16 mouse cellular contexts compared by ENCODE assay signal in the genomic region with DNA sequence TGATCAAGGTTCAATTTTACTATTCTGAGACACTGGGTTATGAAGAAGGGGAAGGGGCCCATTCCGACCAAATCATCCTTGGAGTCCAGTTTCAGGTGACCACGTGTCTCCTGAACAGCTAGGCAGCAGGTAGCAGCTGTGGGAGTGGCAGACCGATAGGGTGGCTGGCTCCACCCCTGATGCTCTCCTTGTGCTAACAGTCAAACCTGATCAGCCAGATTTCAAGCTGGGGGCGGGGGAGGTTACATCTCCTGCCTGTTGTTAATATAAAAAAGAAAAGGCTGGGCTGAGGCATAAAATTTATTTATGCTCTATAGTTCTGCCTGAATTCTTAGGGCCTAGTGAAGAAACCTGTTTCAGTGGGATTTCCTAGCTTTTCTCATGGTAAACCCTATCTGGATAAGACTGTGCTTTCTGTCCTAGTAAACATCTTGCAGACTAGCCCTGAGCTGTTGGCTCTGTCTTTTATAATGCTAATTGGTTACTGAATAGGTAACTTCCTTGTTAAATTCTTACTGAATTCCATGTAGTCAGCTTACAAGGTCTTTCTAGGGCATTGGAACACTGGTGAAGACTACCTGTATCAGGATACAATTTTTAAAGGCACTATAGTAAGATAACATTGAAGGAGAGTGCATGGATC. TPM values are rescaled to one million over a fixed set of nuclear protein-coding genes. Genes with fewer than 3 reads are reported as not detected.
DNase-seq lines count a peak whose midpoint lies in the region; ATAC-seq and TF ChIP-seq lines count a peak whose summit lies in the region.
"Not testable (repeated sequence)": the region's sequence is repeated elsewhere in the genome, so short reads cannot be mapped to it uniquely, and the experiment has no call there.
"Had no signal": no experiment of that assay in that cellular context is flagged by ENCODE, and none has a peak within 500 bp of the region (broad histone marks: within the 10 kb centered on the region; RNA-seq: fewer than 3 reads in every experiment).

No protein-coding gene starts in this region.

- TF ChIP-seq CTCF in E14TG2a.4 (conservative IDR thresholded peaks at IDR 0.05; ENCODE audit: low read length); stomach, postnatal 0 days (IDR thresholded peaks at IDR 0.05; ENCODE audit: low read depth): not testable (repeated sequence)

- H3K36me3 ChIP-seq in E14TG2a.4 (ENCODE audit: insufficient read depth, low read length); stomach, postnatal 0 days (ENCODE audit: control insufficient read depth, insufficient read depth, low read length): not testable (repeated sequence)

- ATAC-seq in stomach, postnatal 0 days (ENCODE audit: low FRiP score, low TSS enrichment), result not testable (repeated sequence)

- DNase-seq in ZHBTc4 (ENCODE audit: low read depth, low spot score), result peak; percentile 24
- DNase-seq in kidney, adult 11 months, result peak; percentile 44
- DNase-seq in kidney, adult 8-10 months, result peak; percentile 27 to 47
- DNase-seq in kidney, postnatal 10 days, result peak; percentile 17
- DNase-seq in stomach, postnatal 0 days (ENCODE audit: low spot score), result peak; percentile 27
- peak; percentile 41 for DNase-seq in urinary bladder, postnatal 14 days (ENCODE audit: low spot score)

- H3K27ac ChIP-seq in stomach, postnatal 0 days (replicated peaks), result not testable (repeated sequence)

- not testable (repeated sequence) for H3K4me2 ChIP-seq in stomach, postnatal 0 days (replicated peaks; ENCODE audit: low read depth)

- WGBS in stomach, postnatal 0 days, result 52% methylated on average over 4 of the region's 4 CpGs

- peaks cover 64% of the 10 kb centered on the region for H3K9me3 ChIP-seq in E14TG2a.4 (ENCODE audit: low read length)
- not testable (repeated sequence) for H3K9me3 ChIP-seq in stomach, postnatal 0 days (ENCODE audit: control insufficient read depth, low read length)

- not testable (repeated sequence) for TF ChIP-seq EP300 in stomach, postnatal 0 days (optimal IDR thresholded peaks at IDR 0.05)

- not testable (repeated sequence) for H3K4me1 ChIP-seq in E14TG2a.4 (replicated peaks; ENCODE audit: low read depth, low read length); stomach, postnatal 0 days (replicated peaks; ENCODE audit: control insufficient read depth, insufficient read depth)

- H3K4me3 ChIP-seq in E14TG2a.4 (replicated peaks; ENCODE audit: low read length), result 0 out of 2 replicates have a peak overlapping the region, but pooled peaks have one; percentile 7
- not testable (repeated sequence) for H3K4me3 ChIP-seq in stomach, postnatal 0 days (ENCODE audit: low read depth, low read length)

- not testable (repeated sequence) for H3K27me3 ChIP-seq in E14TG2a.4 (ENCODE audit: insufficient read depth, low read length); stomach, postnatal 0 days (ENCODE audit: control insufficient read depth, insufficient read depth, low read length)

- not testable (repeated sequence) for H3K9ac ChIP-seq in stomach, postnatal 0 days (ENCODE audit: low read length)

RNA-seq across cellular contexts. Expression of a gene that starts 16.4 kb away (rescaled TPM):
- polyA plus RNA-seq in stomach, postnatal 0 days (2015; fragmentation: Nextera tagmentation; extraction: Ambion mirVana), result 1.0 and 1.5 TPM in 2 replicates
- polyA plus RNA-seq: brain, embryonic 14.5 days; CD4-positive, CD25-positive, alpha-beta regulatory T cell, adult 4 months; embryonic facial prominence, embryonic 11.5 days; embryonic facial prominence, embryonic 13.5 days; forebrain, embryonic 11.5 days; forebrain, embryonic 13.5 days; forebrain, embryonic 15.5 days had no signal

RNA-seq across cellular contexts. Expression of a gene that starts 32.3 kb away (rescaled TPM):
- polyA plus RNA-seq in stomach, postnatal 0 days (2015; fragmentation: Nextera tagmentation; extraction: Ambion mirVana), result not detected in 2 replicates
- polyA plus RNA-seq: adrenal gland, adult 2 months; brain, embryonic 14.5 days; CD4-positive, CD25-positive, alpha-beta regulatory T cell, adult 4 months; embryonic facial prominence, embryonic 11.5 days; embryonic facial prominence, embryonic 13.5 days; forebrain, embryonic 11.5 days; forebrain, embryonic 13.5 days; forebrain, embryonic 15.5 days; forebrain, postnatal 0 days had no signal

RNA-seq across cellular contexts. Expression of a gene that starts 41.2 kb away (rescaled TPM):
- not detected in 2 replicates for polyA plus RNA-seq in stomach, postnatal 0 days (2015; fragmentation: Nextera tagmentation; extraction: Ambion mirVana)
- polyA plus RNA-seq: embryonic facial prominence, embryonic 11.5 days; forebrain, embryonic 11.5 days had no signal

RNA-seq across cellular contexts. Expression of a gene that starts 48.9 kb away (rescaled TPM):
- not detected in 2 replicates for polyA plus RNA-seq in stomach, postnatal 0 days (2015; fragmentation: Nextera tagmentation; extraction: Ambion mirVana)
- polyA plus RNA-seq: adrenal gland, adult 2 months; brain, embryonic 14.5 days; CD4-positive, CD25-positive, alpha-beta regulatory T cell, adult 4 months; embryonic facial prominence, embryonic 11.5 days; embryonic facial prominence, embryonic 13.5 days; forebrain, embryonic 11.5 days; forebrain, embryonic 13.5 days; forebrain, embryonic 15.5 days; forebrain, postnatal 0 days had no signal

RNA-seq across cellular contexts. Expression of a gene that starts 57.8 kb away (rescaled TPM):
- polyA plus RNA-seq in stomach, postnatal 0 days (2015; fragmentation: Nextera tagmentation; extraction: Ambion mirVana), result 0.67 and 0.69 TPM in 2 replicates
- polyA plus RNA-seq: embryonic facial prominence, embryonic 11.5 days; embryonic facial prominence, embryonic 13.5 days; forebrain, embryonic 11.5 days; forebrain, embryonic 13.5 days; forebrain, embryonic 15.5 days; forebrain, postnatal 0 days had no signal
